Mouse (Mus musculus) left cerebral cortex, adult 18-20 months (tissue): ENCODE measurements around the gene Maf. TPM values are rescaled to one million over a fixed set of nuclear protein-coding genes. Genes with fewer than 3 reads are reported as not detected.

Experiments used
- DNase-seq, 2 experiments: peaks; one replicate each; pipeline ENCODE4 v3.0.0; 2021 to 2022; ENCODE audit warnings: low spot score in 2 of 2, mixed read lengths in 1 of 2
- total RNA-seq, 2 experiments: library from RNA; stranded (reverse); gene quantifications; 2 replicates each; pipeline ENCODE4 v1.2.3; 2021

Maf gene
- total RNA-seq, 2 experiments from 2014 or later = 27.4 to 29.0 TPM

DNA sequence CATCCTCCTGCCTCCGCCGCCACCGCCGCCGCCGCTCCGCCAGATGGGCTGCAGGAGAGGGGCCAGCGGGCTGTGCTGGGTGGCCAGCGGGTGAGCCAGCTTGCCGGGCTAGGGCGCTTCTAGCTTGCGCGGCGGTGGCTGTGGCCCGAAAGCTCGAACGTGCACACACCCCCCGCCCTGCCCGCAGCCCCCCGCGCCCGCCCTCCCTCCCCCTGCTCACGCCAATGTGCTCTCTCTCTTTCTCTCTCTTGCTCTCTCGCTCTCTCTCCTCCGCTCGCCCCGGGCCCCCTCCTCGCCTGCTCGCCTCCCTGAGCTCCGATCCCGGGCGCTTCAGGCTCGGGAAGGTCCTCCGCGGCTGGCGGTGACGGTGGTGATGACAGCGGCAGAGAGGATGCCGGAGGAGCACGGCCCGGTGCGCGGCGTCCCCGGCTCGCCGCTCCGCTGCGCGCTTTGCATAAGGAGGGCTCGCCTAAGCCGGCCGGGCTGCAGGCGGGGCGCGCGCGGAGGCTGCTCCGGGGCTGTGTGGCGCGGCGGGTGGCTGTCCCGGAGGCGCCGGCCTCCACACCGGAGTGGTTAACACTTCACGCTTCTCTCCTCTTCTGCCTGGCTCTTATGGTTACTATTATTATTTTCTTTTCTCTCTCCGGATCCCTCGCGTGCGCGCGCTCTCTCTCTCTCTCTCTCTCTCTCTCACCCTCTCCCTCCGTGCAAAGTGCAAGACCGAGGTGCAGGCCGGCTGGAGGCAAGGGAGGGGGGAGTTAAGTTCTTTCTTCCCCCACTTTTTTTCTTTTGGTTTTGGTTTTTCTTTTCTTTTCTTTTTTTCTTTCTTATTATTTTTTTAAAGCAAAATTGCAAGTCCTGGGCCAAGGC lies 498 bp downstream of the Maf start:
- peak; percentile 41 to 67 for DNase-seq

DNA sequence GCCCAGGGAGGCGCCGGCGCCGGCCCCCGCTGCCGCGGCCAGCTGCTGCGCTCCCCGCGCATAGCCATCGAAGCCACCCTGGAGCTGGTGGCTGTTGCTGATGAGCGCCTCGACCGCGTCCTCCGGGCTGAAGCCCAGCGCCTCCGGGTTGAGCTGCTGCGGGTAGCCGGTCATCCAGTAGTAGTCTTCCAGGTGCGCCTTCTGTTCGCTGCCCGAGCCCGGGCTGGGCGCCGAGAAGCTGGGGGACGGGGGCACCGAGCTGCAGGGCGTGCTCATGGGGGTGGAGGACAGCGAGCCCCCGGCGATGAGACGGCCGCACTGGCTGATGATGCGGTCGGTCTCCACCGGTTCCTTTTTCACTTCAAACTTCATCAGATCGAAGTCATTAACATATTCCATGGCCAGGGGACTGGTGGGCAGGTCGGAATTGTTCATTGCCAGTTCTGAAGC lies 1.2 kb downstream of the Maf start:
- peak; percentile 23 to 64 for DNase-seq

DNA sequence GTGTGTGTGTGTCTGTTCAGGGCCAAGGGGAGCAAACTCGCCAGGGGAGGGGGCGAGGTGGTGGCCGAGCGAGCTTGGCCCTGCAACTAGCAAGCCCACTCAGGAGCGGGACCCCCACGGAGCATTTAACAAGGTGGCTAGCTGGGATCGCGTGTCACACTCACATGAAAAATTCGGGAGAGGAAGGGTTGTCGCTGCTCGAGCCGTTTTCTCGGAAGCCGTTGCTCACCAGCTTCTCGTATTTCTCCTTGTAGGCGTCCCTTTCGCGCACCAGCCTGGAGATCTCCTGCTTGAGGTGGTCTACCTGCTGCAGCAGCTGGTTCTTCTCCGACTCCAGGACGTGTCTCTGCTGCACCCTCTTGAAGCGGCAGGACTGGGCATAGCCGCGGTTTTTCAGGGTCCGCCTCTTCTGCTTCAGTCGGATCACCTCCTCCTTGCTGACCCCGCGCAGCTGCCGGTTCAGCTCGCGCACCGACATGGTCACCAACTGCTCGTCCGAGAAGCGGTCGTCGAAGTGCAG lies 1.9 kb downstream of the Maf start:
- peak; percentile 22 to 53 for DNase-seq

DNA sequence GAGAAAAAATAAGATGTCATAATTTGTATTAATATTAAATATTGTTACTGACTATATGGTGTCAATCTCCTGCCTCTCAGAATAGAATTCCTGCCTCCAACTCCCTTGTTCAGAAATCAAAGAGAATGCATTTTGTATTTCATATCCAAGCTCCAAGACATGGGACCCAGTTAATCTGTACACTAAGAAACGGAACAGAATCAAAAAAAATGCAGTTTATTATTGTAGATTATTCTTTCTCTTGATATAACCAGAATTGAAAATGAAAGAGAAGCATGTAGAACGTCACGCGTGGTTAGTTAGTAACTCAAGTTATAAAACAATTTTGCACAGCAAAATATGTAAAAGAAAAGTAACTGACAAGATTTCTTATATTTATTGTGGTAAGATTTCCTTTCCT lies 4.5 kb downstream of the Maf start:
- no peak for DNase-seq

DNA sequence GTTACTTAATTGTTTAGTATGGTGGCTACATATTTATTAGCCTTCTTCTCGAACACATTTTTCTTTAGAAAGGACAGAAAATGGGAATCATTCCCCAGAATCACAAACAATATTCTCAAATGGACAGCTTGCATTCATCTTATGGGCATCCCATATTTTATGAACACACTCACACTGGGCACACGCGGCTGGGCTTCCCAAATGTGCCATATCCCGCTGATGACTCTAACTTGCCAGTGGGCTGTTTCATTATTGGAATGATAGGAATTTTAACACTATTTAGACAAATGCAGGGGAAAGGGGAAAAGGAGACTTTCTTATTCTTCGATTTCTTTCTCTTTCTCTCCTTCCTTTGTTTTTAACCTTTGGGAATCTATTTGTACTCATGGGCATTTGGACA lies 6.6 kb downstream of the Maf start:
- DNase-seq = no peak

DNA sequence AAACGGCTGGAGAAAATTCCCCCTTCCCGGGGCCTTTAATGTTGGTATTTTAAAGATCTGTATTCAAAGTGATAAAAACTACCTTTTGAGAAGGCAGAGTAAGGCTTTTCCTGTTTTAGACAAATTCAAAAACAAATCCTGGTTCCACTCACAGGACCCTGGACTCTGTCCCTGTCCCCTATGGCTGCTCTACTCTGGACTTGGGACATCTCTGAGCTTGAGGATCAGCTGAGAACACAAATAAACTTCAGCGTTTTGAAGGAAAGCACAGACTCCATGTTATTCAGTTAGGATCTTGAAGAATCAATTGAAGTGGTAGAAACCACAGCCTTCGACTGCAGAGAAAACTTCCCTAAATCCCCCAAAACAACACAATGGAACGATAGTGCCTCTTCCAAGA lies 8.4 kb downstream of the Maf start:
- DNase-seq = no peak

DNA sequence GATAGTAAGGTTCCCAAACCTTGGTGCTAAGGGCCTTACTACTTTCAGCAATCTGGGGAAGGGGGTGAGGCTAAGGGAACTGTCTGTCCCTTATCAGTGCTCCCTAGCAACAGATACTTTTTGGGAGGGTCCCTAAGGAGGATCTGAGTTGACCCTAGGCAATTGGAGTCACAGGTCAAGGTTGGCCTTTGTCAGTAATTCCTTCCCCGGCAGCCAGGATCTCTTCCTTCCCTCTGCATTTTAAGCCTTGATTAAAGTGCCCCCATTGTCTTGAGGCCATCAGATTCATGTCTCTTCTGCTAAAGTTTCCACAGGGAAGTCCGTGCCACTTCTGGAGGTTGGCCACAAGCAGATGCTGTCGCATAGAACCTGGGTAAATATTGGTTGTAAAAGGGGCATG lies 10.2 kb downstream of the Maf start:
- DNase-seq = no peak

DNA sequence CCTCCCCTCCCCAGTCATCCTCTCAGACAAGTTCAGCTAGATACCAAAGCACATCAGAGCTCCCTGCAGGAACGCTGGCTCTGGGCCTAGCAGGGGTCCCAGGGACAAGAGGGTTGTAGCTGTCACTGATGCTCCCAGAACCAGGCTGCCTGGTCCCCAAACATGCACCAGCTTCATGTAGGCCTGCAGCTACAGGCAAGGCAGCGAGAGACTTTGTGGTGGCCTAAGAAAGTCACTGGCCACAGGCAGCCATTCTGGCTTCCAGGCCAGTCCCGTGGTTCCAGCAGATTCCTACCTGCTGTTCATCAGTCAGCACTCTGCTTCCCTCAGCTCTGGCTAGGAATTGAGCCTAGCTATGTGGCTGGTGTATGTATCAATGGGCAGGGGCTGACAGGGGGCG lies 10.9 kb downstream of the Maf start:
- DNase-seq = no peak

DNA sequence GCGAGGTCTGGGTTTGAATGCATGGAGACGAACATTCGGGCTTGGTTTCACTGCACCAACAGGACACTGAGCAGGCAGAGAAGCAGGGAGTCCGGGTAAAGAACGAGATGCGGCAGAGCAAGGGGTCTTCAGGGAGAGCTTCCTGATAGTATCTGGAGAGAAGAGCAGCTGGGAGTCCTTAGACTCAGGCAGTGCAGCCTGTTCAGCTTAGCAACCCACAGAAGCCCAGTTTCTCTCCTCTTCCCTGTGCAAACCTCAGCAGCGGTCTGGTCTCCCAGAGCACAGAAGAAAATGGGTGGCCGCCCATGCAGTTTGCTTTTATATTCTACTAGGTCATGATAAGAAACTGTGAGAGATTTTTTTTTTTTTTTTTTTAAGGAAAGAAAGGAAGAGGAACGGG lies 20.2 kb downstream of the Maf start:
- no peak for DNase-seq

DNA sequence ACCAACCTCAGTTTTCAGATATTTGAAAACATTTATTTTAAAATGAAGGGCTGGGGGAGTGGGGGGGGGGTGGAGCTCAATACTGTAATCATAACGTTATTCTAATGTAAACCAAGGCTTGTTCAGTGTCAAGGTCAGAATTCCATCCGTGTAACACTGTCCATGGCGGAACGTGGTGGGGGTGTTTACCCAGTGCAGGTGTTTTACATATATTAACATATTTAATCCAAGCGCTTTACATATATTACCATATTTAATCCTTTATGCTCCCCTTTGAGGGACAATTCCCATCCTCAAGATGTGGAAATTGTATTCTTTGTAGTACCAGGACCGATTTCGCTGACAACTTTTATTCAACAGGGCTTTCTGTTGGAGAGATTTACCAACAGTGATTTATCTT lies 24.3 kb downstream of the Maf start:
- no peak for DNase-seq

DNA sequence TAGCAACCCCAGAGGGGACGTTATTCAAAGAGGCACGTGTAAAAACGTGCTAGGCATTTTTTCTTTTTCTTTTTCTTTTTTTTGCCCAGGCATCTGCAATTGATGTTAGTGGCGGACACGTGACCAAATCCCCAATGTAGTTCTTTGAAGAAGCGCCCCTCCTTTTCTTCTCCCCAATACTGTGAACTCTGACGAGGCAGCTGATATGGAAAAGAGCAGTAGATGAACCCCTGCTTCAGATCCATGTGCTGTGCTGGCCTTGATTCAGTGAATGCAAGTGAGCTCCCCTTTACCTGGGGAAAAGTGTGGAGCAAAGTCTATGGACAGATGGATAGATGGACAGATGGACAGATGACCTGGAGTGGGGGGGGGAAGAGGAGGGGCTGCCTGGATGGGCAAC lies 28.1 kb downstream of the Maf start:
- DNase-seq = no peak

DNA sequence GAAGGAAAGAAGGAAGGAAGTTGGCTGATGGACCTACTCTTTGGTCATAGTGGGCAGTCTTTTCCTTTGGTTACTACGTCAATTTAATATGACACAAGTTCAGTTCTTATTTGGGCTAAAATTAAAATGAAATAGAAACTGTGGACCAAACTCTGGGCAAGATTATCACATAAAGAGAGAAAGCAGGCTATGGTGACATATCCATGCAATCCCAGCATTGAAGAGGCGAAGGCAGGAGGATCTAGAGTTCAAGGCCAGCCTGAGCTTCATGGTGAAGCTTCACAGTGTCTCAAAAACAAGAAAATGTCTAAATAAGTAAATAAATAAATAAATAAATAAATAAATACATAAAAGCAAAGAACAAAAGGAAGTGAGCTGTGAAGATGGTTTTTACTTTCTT lies 42.7 kb downstream of the Maf start:
- DNase-seq = no peak

DNA sequence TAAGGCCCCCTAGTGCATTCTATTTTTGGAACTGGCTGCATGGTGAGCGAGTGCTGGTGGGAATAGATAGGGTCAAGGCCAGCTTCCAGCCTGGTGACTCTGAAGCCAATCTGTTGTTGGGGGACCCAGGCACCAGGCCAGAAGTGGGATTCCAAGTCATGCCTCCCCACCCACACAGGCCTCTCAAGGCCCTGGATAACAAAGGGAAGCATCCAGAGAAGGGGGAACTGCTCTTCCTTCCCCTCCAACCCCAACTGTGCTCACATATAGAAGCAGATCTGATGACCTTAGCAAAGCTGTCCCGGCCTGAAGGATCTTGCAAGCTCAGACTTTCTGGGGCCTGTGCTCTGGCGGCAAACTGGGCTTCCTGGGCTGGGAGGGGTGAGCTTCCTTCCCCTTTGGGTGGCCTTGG lies 57.5 kb downstream of the Maf start:
- DNase-seq = no peak

DNA sequence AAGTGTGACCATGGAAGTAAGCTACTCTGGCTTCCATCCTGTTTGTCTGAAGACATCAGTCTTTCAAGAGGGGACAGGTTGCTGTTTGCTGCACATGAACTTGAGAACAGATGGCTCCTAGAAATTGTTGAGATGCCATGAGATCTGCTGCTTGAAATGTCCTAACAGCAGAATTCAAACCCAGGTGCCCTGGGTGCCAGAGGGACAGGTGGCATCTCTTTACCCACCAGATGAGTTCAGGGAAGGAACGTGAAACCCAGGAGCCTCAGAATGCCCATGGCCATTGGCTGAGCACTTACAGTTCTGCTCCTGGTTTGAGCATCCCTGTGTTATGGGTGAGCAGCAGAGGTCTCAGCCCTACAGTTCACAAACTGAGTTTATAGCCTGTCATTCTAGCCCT lies 62.5 kb downstream of the Maf start:
- no peak for DNase-seq

DNA sequence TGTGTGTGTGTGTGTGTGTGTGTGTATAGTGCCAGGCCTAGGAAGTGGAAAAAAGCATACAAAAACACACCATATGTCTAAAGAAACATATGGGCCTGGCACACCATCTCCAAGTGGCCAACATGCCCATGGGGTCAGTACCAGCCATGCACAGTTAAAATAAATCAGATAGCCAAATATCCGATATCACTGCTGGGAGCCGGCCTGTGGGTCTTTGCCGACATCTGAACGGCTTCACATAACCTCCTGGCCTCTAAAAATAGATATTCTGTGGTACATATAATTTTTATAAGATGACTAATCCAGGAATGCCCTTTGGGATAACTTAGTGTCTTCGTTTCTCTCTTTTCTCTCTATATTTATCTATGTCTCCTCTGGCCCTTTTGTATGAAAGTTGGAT lies 65.7 kb downstream of the Maf start:
- DNase-seq = no peak

DNA sequence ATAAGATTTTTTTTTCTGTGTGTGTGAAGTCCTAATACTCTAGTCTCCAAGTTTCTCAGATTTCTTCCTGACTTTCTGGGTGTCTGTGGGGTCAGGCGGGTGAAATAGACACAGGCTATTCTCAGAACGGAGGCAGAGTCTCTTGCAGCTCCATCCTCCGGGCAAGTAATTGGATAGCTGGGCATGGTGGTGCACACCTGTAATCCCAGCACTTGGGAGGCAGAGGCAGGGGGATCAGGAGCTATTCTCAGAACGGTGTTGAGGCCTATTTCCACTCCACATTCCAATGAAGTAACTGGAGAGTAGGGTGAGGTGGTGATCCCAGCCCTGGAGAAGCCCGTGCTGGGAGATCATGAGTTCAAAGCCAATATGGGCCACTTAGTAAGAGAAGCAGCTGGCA lies 67.6 kb downstream of the Maf start:
- DNase-seq = no peak

DNA sequence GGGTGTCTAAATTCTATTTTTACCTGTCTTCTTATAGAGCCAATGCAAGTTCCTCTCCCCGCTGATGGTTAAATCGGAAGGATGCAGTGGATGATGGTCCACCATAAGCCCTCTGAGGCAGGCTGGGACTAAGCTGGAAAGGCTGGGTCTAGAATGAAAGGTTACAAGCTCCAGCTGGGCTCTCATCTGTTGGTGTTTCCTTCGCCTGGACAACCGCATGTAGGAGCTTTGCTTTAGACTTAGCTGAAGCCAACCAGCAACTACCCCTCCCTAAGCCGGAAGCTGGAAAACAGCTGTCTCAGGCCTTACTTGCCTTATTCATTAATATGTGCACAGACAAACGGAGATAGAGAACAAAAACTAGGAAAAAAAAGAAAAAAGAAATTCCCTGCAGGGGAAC lies 70.8 kb downstream of the Maf start:
- no peak for DNase-seq
